Mouse (Mus musculus) heart, embryonic 14.5 days (tissue): ENCODE measurements around the gene Chrm1. TPM values are rescaled to one million over a fixed set of nuclear protein-coding genes. Genes with fewer than 3 reads are reported as not detected.
A peak's percentile ranks its signal among the peaks of the same experiment; 100 is the strongest.

Experiments
- ATAC-seq: fragments of 200-750 bp; cut with Nextera tagmentation; 2 replicates; pipeline ENCODE4 v1.8.0; 2017; ENCODE audit warnings: low read depth, moderate TSS enrichment; ENCODE audit not compliant: insufficient number of reproducible peaks, insufficient read depth, low FRiP score
- H3K27ac ChIP-seq, 2 experiments: fragments of 200-500 bp in 1 of 2; fragments of 300-500 bp in 1 of 2; sonication (generic) in 1 of 2; replicated peaks in 1 of 2; 2 replicates each; pipeline ENCODE4 v1.5.1; 2012 to 2014; ENCODE audit warnings: low read depth in 2 of 2, low read length in 2 of 2, control low read depth in 1 of 2, mild to moderate bottlenecking in 1 of 2, mixed read lengths in 1 of 2; ENCODE audit not compliant: control insufficient read depth in 1 of 2, insufficient read depth in 1 of 2
- H3K27me3 ChIP-seq: fragments of 300-500 bp; sonication (generic); 2 replicates; pipeline ENCODE4 v1.6.1; 2014; ENCODE audit warnings: mild to moderate bottlenecking, low read length, control low read depth; ENCODE audit not compliant: control insufficient read depth, insufficient read depth
- H3K36me3 ChIP-seq: fragments of 300-500 bp; sonication (generic); 2 replicates; pipeline ENCODE4 v1.6.1; 2014; ENCODE audit warnings: mild to moderate bottlenecking, control low read depth, low read length, mixed read lengths; ENCODE audit not compliant: control insufficient read depth, insufficient read depth
- H3K4me1 ChIP-seq, 2 experiments: fragments of 200-500 bp in 1 of 2; fragments of 300-500 bp in 1 of 2; sonication (generic) in 1 of 2; 2 replicates each; pipeline ENCODE4 v1.6.1; 2012 to 2014; ENCODE audit warnings: low read length in 2 of 2, control low read depth in 1 of 2, mixed read lengths in 1 of 2; ENCODE audit not compliant: control insufficient read depth in 2 of 2, insufficient read depth in 2 of 2
- H3K4me2 ChIP-seq: fragments of 300-500 bp; sonication (generic); 2 replicates; pipeline ENCODE4 v1.6.1; 2014; ENCODE audit warnings: mild to moderate bottlenecking, low read length
- H3K4me3 ChIP-seq, 2 experiments: fragments of 200-500 bp in 1 of 2; fragments of 300-500 bp in 1 of 2; sonication (generic) in 1 of 2; 2 replicates each; pipeline ENCODE4 v1.5.1; 2012 to 2014; ENCODE audit warnings: low read length in 2 of 2, mild to moderate bottlenecking in 2 of 2, control low read depth in 1 of 2, low read depth in 1 of 2, moderate library complexity in 1 of 2; ENCODE audit not compliant: control insufficient read depth in 1 of 2, insufficient read depth in 1 of 2
- H3K9ac ChIP-seq: fragments of 300-500 bp; sonication (generic); 2 replicates; pipeline ENCODE4 v1.6.1; 2014; ENCODE audit warnings: mild to moderate bottlenecking, low read length
- H3K9me3 ChIP-seq: fragments of 300-500 bp; sonication (generic); 2 replicates; pipeline ENCODE4 v1.6.1; 2016; ENCODE audit warnings: low read length, control low read depth; ENCODE audit not compliant: control insufficient read depth
- WGBS: fragments of 180-500 bp; shearing (Covaris S2); extraction: QIAGEN DNeasy Blood & Tissue Kit; methylation state at CpG from one replicate; pipeline ENCODE4 v1.1.7; 2014; 5-methylcytosine and 5-hydroxymethylcytosine counted together
- polyA plus RNA-seq: library from polyadenylated mRNA; unstranded; fragments of >200 nt; fragmentation: Nextera tagmentation; extraction: Ambion mirVana; gene quantifications from 2 replicates; pipeline ENCODE4 v1.2.1, GENCODE M21; 2014

The Chrm1 gene
- 0.12 TPM in 1 of 2 replicates, not detected in the other for polyA plus RNA-seq

DNA sequence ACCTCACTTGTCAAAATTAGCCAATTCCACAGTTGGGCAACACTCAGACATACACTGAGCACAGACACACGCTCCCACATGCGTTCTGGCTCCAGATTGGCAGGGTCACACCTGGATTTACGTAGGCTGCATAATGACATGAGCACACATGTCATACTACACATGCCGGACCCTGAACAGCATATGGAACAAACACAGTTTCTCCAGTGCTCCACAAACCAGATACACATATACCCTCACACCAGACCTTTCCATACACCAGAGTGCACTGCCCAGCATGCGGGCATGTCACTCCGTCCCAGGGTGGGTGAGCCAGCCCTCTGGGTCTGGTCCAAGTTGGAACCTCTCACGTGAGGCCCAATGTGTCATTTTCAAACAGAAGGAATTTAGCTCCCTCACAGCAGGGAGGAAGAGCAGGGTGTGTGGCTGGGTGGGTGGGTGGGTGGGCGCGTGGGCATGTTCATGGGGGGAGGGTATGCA is at the start of gene Chrm1:
Gene Chrm1 (plus strand): TSS at position 430 of the 480 bp plus-strand sequence.
- H3K4me3 ChIP-seq = no peak within 1 kb of the TSS
- H3K27ac ChIP-seq = no peak within 1 kb of the TSS
- no peak within 1 kb of the TSS for H3K9ac ChIP-seq

DNA sequence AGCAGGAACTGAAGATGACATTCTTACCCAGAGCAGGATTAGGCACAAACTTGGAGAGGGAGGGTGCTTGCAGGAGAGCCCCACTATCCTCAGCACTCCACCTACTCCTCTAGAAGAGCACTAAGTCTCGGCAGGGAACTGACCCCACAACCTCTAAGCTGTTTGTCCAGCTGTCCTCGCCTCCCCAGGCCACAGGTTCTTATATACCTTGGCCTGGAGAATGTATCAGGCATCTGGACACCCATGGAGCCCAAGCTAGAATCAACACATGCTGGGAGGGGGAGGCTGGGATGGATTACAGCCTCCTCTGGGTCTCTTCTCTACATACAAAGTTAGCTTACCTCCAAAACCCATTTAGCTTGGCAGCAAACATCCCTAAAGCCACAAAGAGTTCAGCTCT is 49.2 kb upstream of the Chrm1 start:
- Histone ChIP-seq H3K9me3 (no peaks in the 10 kb centered on the region), H3K4me1 (no peaks in the 10 kb centered on the region), H3K9ac (no peak overlapping the region), H3K4me3 (no peak overlapping the region), H3K27me3 (no peaks in the 10 kb centered on the region; the same call in none of the 2 replicates), H3K4me2 (no peak overlapping the region), H3K36me3 (no peaks in the 10 kb centered on the region), H3K27ac (no peak overlapping the region)
- ATAC-seq = no peak
- WGBS = 41% methylated on average over 2 of the region's 2 CpGs

More for the DNA sequence above, at the start of gene Chrm1:
- WGBS = 69% methylated on average over 9 of the region's 9 CpGs
- H3K4me2 ChIP-seq = peak within 1 kb of the TSS; percentile 97
- H3K4me1 ChIP-seq = peaks cover 2 to 8% of the 10 kb centered on the region in 2 experiments
- ATAC-seq = no peak
- peaks cover 20% of the 10 kb centered on the region for H3K27me3 ChIP-seq
- H3K9me3 ChIP-seq = no peaks in the 10 kb centered on the region
- H3K36me3 ChIP-seq = no peaks in the 10 kb centered on the region

DNA sequence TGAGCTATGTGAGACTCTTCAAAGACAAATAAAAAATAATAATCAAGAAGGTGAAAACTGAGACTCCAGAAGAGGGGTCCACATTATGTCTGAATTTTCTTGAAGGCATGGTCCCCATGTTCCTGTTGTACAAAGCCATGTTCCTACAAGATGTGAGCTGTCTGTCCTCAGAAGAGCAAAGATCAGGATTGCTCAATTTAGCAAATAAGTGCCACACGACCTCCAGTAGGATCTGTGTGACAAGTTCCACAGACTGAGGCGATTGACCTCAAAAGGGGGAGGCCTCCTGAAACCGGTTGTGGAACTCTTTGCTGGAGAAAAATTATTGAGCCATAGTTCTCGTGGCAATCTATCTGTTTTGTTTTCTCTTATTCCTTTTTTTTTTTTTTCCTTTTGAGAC is 47.3 kb upstream of the Chrm1 start:
- H3K4me2 ChIP-seq = no peak overlapping the region
- no peak overlapping the region for H3K27ac ChIP-seq
- H3K27me3 ChIP-seq = no peaks in the 10 kb centered on the region; the same call in none of the 2 replicates
- no peak overlapping the region for H3K4me3 ChIP-seq
- no peaks in the 10 kb centered on the region for H3K9me3 ChIP-seq
- no peak for ATAC-seq
- H3K9ac ChIP-seq = no peak overlapping the region
- H3K4me1 ChIP-seq = no peaks in the 10 kb centered on the region
- H3K36me3 ChIP-seq = no peaks in the 10 kb centered on the region
- WGBS = 69% methylated on average over 4 of the region's 4 CpGs

DNA sequence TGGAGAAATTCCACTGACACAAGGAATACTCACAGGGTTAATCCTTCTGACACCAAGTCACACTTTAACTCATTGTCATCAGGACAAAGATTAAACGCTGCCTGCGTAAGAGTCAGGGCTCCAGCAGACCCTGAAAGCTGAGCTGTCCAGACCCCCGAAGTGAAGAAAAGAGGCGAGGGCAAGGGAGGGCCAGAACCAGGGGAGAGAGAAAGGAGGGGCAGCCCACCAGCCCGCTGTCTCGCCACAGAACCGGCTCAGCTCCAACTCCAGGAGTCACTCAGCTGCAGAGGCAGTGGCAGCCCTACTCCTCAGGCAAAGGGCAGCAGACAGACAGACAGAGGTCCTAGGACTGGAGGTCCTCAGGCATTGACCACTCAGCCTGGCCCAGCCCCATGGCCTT is 45.7 kb upstream of the Chrm1 start, which contains the start of gene Slc22a6:
Gene Slc22a6 (plus strand): TSS at position 136 of the 400 bp plus-strand sequence.
- H3K27ac ChIP-seq = no peak within 1 kb of the TSS
- no peak within 1 kb of the TSS for H3K9ac ChIP-seq
- no peaks in the 10 kb centered on the region for H3K36me3 ChIP-seq
- no peaks in the 10 kb centered on the region for H3K4me1 ChIP-seq
- H3K9me3 ChIP-seq = no peaks in the 10 kb centered on the region
- ATAC-seq = no peak
- WGBS = 32% methylated on average over 7 of the region's 7 CpGs
- H3K4me3 ChIP-seq = no peak within 1 kb of the TSS
- no peaks in the 10 kb centered on the region; the same call in none of the 2 replicates for H3K27me3 ChIP-seq
- no peak within 1 kb of the TSS for H3K4me2 ChIP-seq

DNA sequence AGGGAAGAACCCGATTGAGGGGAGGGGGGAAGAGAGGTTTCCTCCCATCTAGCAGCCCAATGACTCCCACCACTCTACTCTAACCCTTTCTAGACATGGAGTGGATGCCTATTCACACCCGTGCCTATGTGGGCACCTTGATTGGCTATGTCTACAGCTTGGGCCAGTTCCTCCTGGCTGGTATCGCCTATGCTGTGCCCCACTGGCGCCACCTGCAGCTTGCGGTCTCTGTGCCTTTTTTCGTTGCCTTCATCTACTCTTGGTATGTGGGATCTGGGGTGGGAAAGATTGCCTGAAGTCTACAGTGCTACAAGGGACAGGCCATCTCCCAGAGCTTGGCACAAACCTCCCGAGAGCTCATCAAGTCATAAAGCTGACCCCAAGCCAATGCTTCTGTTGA is 42.5 kb upstream of the Chrm1 start:
- Histone ChIP-seq H3K9me3 (no peaks in the 10 kb centered on the region), H3K4me2 (no peak overlapping the region), H3K36me3 (no peaks in the 10 kb centered on the region), H3K27me3 (no peaks in the 10 kb centered on the region; the same call in 1 of the 2 replicates), H3K4me1 (no peaks in the 10 kb centered on the region), H3K9ac (no peak overlapping the region), H3K27ac (no peak overlapping the region), H3K4me3 (no peak overlapping the region)
- 88% methylated on average over 7 of the region's 7 CpGs for WGBS
- no peak for ATAC-seq

DNA sequence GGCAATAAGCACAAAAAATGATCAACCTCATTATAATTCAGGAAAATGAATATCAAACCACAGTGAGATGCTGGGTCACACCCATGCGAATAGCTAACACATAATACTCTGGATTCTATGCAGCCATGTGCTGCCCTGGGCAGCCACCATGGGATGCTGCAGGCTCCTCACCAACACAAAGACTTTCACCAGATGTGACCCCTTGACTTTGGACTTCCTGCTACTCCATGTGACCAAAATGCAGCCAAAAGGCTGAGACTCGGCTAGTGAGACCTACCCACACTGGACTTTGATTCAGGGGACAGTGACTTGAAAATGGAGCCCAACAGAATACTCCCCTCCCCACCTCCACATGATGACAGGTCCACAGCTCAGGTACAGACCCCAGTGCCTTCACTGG is 33.3 kb upstream of the Chrm1 start:
- Histone ChIP-seq H3K9ac (no peak overlapping the region), H3K4me2 (no peak overlapping the region), H3K4me1 (no peaks in the 10 kb centered on the region; a peak in 1 of 4 replicates), H3K27me3 (no peaks in the 10 kb centered on the region), H3K36me3 (no peaks in the 10 kb centered on the region), H3K4me3 (no peak overlapping the region), H3K9me3 (no peaks in the 10 kb centered on the region), H3K27ac (no peak overlapping the region)
- 77% methylated on average over 2 of the region's 2 CpGs for WGBS
- no peak for ATAC-seq

DNA sequence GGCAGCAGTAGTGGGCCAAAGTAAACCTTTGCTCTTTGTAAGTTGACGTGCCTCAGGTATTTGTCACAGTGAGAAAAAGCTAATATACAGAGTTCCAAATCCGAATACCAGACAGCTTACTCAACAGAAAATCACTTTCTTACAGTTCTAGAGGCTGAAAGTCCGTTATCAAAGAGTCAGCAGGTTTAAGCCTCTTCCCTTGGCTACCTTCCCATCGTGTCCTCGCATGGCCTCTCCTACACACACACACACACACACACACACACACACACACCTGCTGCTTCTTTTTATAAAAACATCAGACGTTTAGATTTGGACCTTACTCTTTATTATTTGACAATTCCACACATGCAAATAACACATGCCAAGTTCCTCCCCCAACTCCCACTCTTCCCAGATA is 32.8 kb upstream of the Chrm1 start:
- Histone ChIP-seq H3K4me1 (no peaks in the 10 kb centered on the region; a peak in 1 of 4 replicates), H3K9me3 (no peaks in the 10 kb centered on the region), H3K9ac (no peak overlapping the region), H3K4me3 (no peak overlapping the region), H3K36me3 (no peaks in the 10 kb centered on the region), H3K27me3 (no peaks in the 10 kb centered on the region), H3K4me2 (no peak overlapping the region), H3K27ac (no peak overlapping the region)
- WGBS = 57% methylated on average over 6 of the region's 6 CpGs
- ATAC-seq = no peak

DNA sequence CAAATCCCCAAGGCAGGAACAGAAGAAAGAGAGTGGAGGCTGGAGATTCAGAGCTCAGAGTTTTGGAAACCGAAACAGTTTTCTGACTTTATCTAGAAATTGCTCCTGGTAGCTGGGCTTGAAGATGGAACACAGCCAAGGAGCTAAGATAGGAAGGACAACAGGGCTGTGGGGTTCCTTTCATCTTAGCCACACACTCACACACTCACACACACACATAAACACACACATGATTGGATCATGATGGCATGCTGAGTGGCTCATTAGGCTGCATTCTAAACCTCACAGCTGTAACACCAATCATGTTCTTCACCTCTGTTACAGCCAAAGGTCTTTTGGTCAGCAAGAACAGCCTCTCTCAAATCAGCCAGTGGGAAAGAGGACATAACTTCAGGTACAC is 31.6 kb upstream of the Chrm1 start:
- H3K27ac ChIP-seq = no peak overlapping the region
- no peak overlapping the region for H3K4me2 ChIP-seq
- no peaks in the 10 kb centered on the region; a peak in 1 of 4 replicates for H3K4me1 ChIP-seq
- H3K9me3 ChIP-seq = no peaks in the 10 kb centered on the region
- 24% methylated on average over 1 of the region's 1 CpGs for WGBS
- H3K36me3 ChIP-seq = no peaks in the 10 kb centered on the region
- no peak overlapping the region for H3K4me3 ChIP-seq
- no peak overlapping the region for H3K9ac ChIP-seq
- H3K27me3 ChIP-seq = no peaks in the 10 kb centered on the region
- no peak for ATAC-seq
